Mouse (Mus musculus): ENCODE measurements around the gene Ccm2.

Gene Ccm2

GRCm38 (mm10) chr11:6580065-6580750 is 33.5 kb downstream of the Ccm2 start:
- DNase-seq (ENCODE audit: low read depth) = no peak

- no peak for DNase-seq (ENCODE audit: low read depth)
Measured at GRCm38 (mm10) chr11:6581560-6581959, 34.9 kb downstream of the Ccm2 start.

- no peak for DNase-seq (ENCODE audit: low read depth)
Measured at GRCm38 (mm10) chr11:6585748-6586147, 39.1 kb downstream of the Ccm2 start.

- peak; percentile 55 for DNase-seq (ENCODE audit: low read depth)
Measured at GRCm38 (mm10) chr11:6586660-6587059, 40.0 kb downstream of the Ccm2 start.

GRCm38 (mm10) chr11:6587249-6587940 is 40.7 kb downstream of the Ccm2 start:
- no peak for DNase-seq (ENCODE audit: low read depth)

GRCm38 (mm10) chr11:6588295-6588694 is 41.6 kb downstream of the Ccm2 start:
- no peak for DNase-seq (ENCODE audit: low read depth)

GRCm38 (mm10) chr11:6589838-6590237 is 43.2 kb downstream of the Ccm2 start:
- no peak for DNase-seq (ENCODE audit: low read depth)

- no peak for DNase-seq (ENCODE audit: low read depth)
Measured at GRCm38 (mm10) chr11:6590933-6591675, 44.4 kb downstream of the Ccm2 start.

- DNase-seq (ENCODE audit: low read depth) = no peak
Measured at GRCm38 (mm10) chr11:6593406-6593805, 46.7 kb downstream of the Ccm2 start.

- DNase-seq (ENCODE audit: low read depth) = no peak
Measured at GRCm38 (mm10) chr11:6594845-6595244, 48.2 kb downstream of the Ccm2 start.

- no peak for DNase-seq (ENCODE audit: low read depth)
Measured at GRCm38 (mm10) chr11:6595339-6595738, 48.7 kb downstream of the Ccm2 start.

GRCm38 (mm10) chr11:6596205-6596604 is 49.5 kb downstream of the Ccm2 start:
- DNase-seq (ENCODE audit: low read depth) = no peak

GRCm38 (mm10) chr11:6596616-6597015 is 49.9 kb downstream of the Ccm2 start:
- DNase-seq (ENCODE audit: low read depth) = no peak

GRCm38 (mm10) chr11:6597523-6597922 is 50.8 kb downstream of the Ccm2 start:
- DNase-seq (ENCODE audit: low read depth) = no peak

- no peak for DNase-seq (ENCODE audit: low read depth)
Measured at GRCm38 (mm10) chr11:6598191-6598889, 51.7 kb downstream of the Ccm2 start.

- no peak for DNase-seq (ENCODE audit: low read depth)
Measured at GRCm38 (mm10) chr11:6599011-6599681, 52.5 kb downstream of the Ccm2 start.

GRCm38 (mm10) chr11:6599831-6600230 is 53.1 kb downstream of the Ccm2 start:
- no peak for DNase-seq (ENCODE audit: low read depth)

- DNase-seq (ENCODE audit: low read depth) = no peak
Measured at GRCm38 (mm10) chr11:6600284-6600944, 53.7 kb downstream of the Ccm2 start.

GRCm38 (mm10) chr11:6601649-6602480 is 55.2 kb downstream of the Ccm2 start:
- DNase-seq (ENCODE audit: low read depth) = no peak

GRCm38 (mm10) chr11:6602662-6603061 is 56.0 kb downstream of the Ccm2 start:
- DNase-seq (ENCODE audit: low read depth) = no peak
